Mouse (Mus musculus) left cerebral cortex, adult 8-10 months (tissue): ENCODE results near the gene 9930022D16Rik. TPM values are rescaled to one million over a fixed set of nuclear protein-coding genes. Genes with fewer than 3 reads are reported as not detected.

Source experiments
- DNase-seq, 2 experiments: peaks; one replicate each; pipeline ENCODE4 v3.0.0; 2022; ENCODE audit warnings: low spot score in 2 of 2
- microRNA-seq, 2 experiments: library from miRNA; unstranded; fragments of <30 nt; microRNA quantifications; one replicate each; pipeline ENCODE4 v1.2.0; 2022
- total RNA-seq, 4 experiments: library from RNA; stranded (reverse); gene quantifications; 2 replicates each; pipeline ENCODE4 v1.2.4; 2022

9930022D16Rik gene
- total RNA-seq, 4 experiments from 2014 or later: not detected

GRCm38 (mm10) chr11:109445438-109446035 lies 31.8 kb downstream of the 9930022D16Rik start:
- DNase-seq: no peak

- no peak for DNase-seq
These were observed 37.5 kb downstream of the 9930022D16Rik start for GRCm38 (mm10) chr11:109451169-109451568.

GRCm38 (mm10) chr11:109456261-109456660 lies 42.5 kb downstream of the 9930022D16Rik start:
- no peak for DNase-seq

GRCm38 (mm10) chr11:109458165-109458564 lies 44.4 kb downstream of the 9930022D16Rik start:
- peak in 1 of 2 experiments; percentile 24 for DNase-seq

- DNase-seq: no peak
These were observed 46.9 kb downstream of the 9930022D16Rik start for GRCm38 (mm10) chr11:109460586-109460985.

- DNase-seq: no peak
These were observed 51.4 kb downstream of the 9930022D16Rik start for GRCm38 (mm10) chr11:109465068-109465467.

GRCm38 (mm10) chr11:109466987-109467386 lies 53.3 kb downstream of the 9930022D16Rik start:
- no peak for DNase-seq

GRCm38 (mm10) chr11:109468133-109468532 lies 54.4 kb downstream of the 9930022D16Rik start:
- no peak for DNase-seq

Small RNA genes within 50 kb of the gene (microRNA-seq; reads per million reads assigned to microRNA genes)
- gene Gm25540: 0 reads per million in 2 experiments

Other genes starting within 250 kb of the 9930022D16Rik start
- 100 to 1,000 TPM; 118 to 133 (median 128) TPM for gene Rgs9, start 115.8 kb upstream of the 9930022D16Rik start, total RNA-seq
- gene Gna13, start 51.1 kb upstream of the 9930022D16Rik start, total RNA-seq: 10 to 100 TPM; 51.9 to 58.1 (median 54.0) TPM
- 10 to 100 TPM; 44.4 to 56.2 (median 52.9) TPM for gene Amz2, start 12.0 kb downstream of the 9930022D16Rik start, total RNA-seq
- 10 to 100 TPM; 21.3 to 24.4 (median 22.7) TPM for gene Arsg, start 59.5 kb downstream of the 9930022D16Rik start, total RNA-seq
- 10 to 100 TPM; 12.5 to 15.6 (median 14.0) TPM for gene Slc16a6, start 59.7 kb downstream of the 9930022D16Rik start, total RNA-seq
- 10 to 100 TPM; 20.7 to 22.9 (median 22.0) TPM for gene Wipi1, start 198.1 kb downstream of the 9930022D16Rik start, total RNA-seq
- gene Prkar1a, start 235.5 kb downstream of the 9930022D16Rik start, total RNA-seq: 100 to 1,000 TPM; 569 to 599 (median 583) TPM